In genomic region chr10:42278307-42278850, GRCm38 (mm10) we compare ENCODE assay signal across 8 mouse cellular contexts. TPM values are rescaled to one million over a fixed set of nuclear protein-coding genes. Genes with fewer than 3 reads are reported as not detected.
A peak's percentile ranks its signal among the peaks of the same experiment; 100 is the strongest.
DNase-seq lines count a peak whose midpoint lies in the region; ATAC-seq and TF ChIP-seq lines count a peak whose summit lies in the region.

No protein-coding gene starts in this region.

- H3K27ac ChIP-seq in left cerebral cortex, adult 2 months, result peak overlapping the region; percentile 95
- peak overlapping the region; percentile 95 for H3K27ac ChIP-seq in embryonic facial prominence, embryonic 12.5 days
- peak overlapping the region; percentile 99 for H3K27ac ChIP-seq in intestine, embryonic 14.5 days (ENCODE audit: low read depth)

- peak overlapping the region; percentile 54 for H3K9ac ChIP-seq in embryonic facial prominence, embryonic 12.5 days
- H3K9ac ChIP-seq in intestine, embryonic 14.5 days (ENCODE audit: low read length), result peak overlapping the region; percentile 84

- H3K9me3 ChIP-seq in embryonic facial prominence, embryonic 12.5 days, result no peaks in the 10 kb centered on the region
- no peaks in the 10 kb centered on the region for H3K9me3 ChIP-seq in intestine, embryonic 14.5 days (ENCODE audit: control insufficient read depth, low read length)

- peaks cover 17% of the 10 kb centered on the region for H3K4me1 ChIP-seq in embryonic facial prominence, embryonic 12.5 days
- H3K4me1 ChIP-seq in intestine, embryonic 14.5 days (replicated peaks; ENCODE audit: control insufficient read depth, insufficient read depth, low read length), result peaks cover 17% of the 10 kb centered on the region

- H3K4me2 ChIP-seq in embryonic facial prominence, embryonic 12.5 days (replicated peaks), result peak overlapping the region; percentile 98
- peak overlapping the region; percentile 96 for H3K4me2 ChIP-seq in intestine, embryonic 14.5 days (ENCODE audit: low read length)
- peak overlapping the region; percentile 100 for H3K4me2 ChIP-seq in myocyte (ENCODE audit: low read depth)

- no peaks in the 10 kb centered on the region for H3K36me3 ChIP-seq in embryonic facial prominence, embryonic 12.5 days
- H3K36me3 ChIP-seq in intestine, embryonic 14.5 days (ENCODE audit: control insufficient read depth, insufficient read depth, low read length), result no peaks in the 10 kb centered on the region
- no peaks in the 10 kb centered on the region for H3K36me3 ChIP-seq in myocyte (ENCODE audit: control insufficient read depth, insufficient read depth)

- TF ChIP-seq POLR2A in myocyte (IDR thresholded peaks at IDR 0.05; ENCODE audit: insufficient read length, low read depth), result no peak

- 0 out of 2 replicates have a peak, but pooled peaks cover 5% of the 10 kb centered on the region for H3K27me3 ChIP-seq in embryonic facial prominence, embryonic 12.5 days
- H3K27me3 ChIP-seq in intestine, embryonic 14.5 days (replicated peaks; ENCODE audit: control insufficient read depth, insufficient read depth, low read length), result no peaks in the 10 kb centered on the region
- no peaks in the 10 kb centered on the region for H3K27me3 ChIP-seq in myocyte (ENCODE audit: control insufficient read depth, insufficient read depth, insufficient read length)

- no peak for ATAC-seq in embryonic facial prominence, embryonic 12.5 days (ENCODE audit: insufficient number of reproducible peaks, insufficient read depth, low FRiP score, low TSS enrichment)
- ATAC-seq in intestine, embryonic 14.5 days (replicated peaks; ENCODE audit: low FRiP score, low TSS enrichment, low read depth), result peak; percentile 6; the same call in 1 of the 2 replicates

- DNase-seq in left cerebral cortex, adult 2 months (ENCODE audit: extremely low spot score in 1 of 2, low spot score in 2 of 2), result no peak
- DNase-seq in left cerebral cortex, adult 9 months (ENCODE audit: low spot score in 2 of 2), result no peak
- no peak for DNase-seq in intestine, embryonic 14.5 days (ENCODE audit: low spot score)
- DNase-seq in ovary, postnatal 10 days (ENCODE audit: low spot score), result no peak
- DNase-seq in thymus, postnatal 25 days, result no peak
- no peak for DNase-seq in adrenal gland, adult (ENCODE audit: inconsistent age in 2 of 2, low spot score in 1 of 2)

- peak overlapping the region; percentile 78 for H3K4me3 ChIP-seq in left cerebral cortex, adult 2 months
- peak overlapping the region; percentile 82 for H3K4me3 ChIP-seq in embryonic facial prominence, embryonic 12.5 days
- peak overlapping the region; percentile 93 for H3K4me3 ChIP-seq in intestine, embryonic 14.5 days (ENCODE audit: low read depth, low read length)
- peak overlapping the region; percentile 90 for H3K4me3 ChIP-seq in myocyte

- peak overlapping the region; percentile 63 for H3ac ChIP-seq in myocyte (ENCODE audit: control insufficient read depth, insufficient read length)

- no peaks in the 10 kb centered on the region for H3K79me2 ChIP-seq in myocyte (ENCODE audit: control insufficient read depth, insufficient read depth)

- intact Hi-C loops in left cerebral cortex, adult 2 months (cut with DNase I), result loop anchor here (1.0 to 10.0 kb wide), 4 partner anchors 264 to 446 kb away; partner anchors contain the start of gene Armc2

- TF ChIP-seq CTCF in left cerebral cortex, adult 2 months (IDR thresholded peaks at IDR 0.05), result no peak

- 1% methylated on average over 38 of the region's 38 CpGs for WGBS in embryonic facial prominence, embryonic 12.5 days
- WGBS in intestine, embryonic 14.5 days, result under 1% methylated on average over 38 of the region's 38 CpGs

TF ChIP-seq in myocyte, 11 proteins besides CTCF, POLR2A, EP300 and RAD21:
- peak in 1 of 3 experiments; percentile 0 for TF ChIP-seq MYOG (IDR thresholded peaks at IDR 0.05; ENCODE audit: control insufficient read depth in 1 of 3, insufficient read depth in 1 of 3, insufficient read length in 2 of 3, low read depth in 2 of 3)
- no peak for TF ChIP-seq E2F4 (IDR thresholded peaks at IDR 0.05; ENCODE audit: insufficient read depth)
- no peak for TF ChIP-seq USF1 (IDR thresholded peaks at IDR 0.05; ENCODE audit: low read depth)
- no peak for TF ChIP-seq CEBPB (IDR thresholded peaks at IDR 0.05; ENCODE audit: insufficient read depth, poor library complexity, severe bottlenecking)
TF ChIP-seq in myocyte: peak in this region for 1.

RNA-seq across cellular contexts. Expression of gene Foxo3, which starts 1.8 kb away (rescaled TPM):
- 10 to 100 TPM; 74.6 to 77.5 TPM for total RNA-seq in left cerebral cortex, adult 2 months (2021)
- 5.9 and 6.5 TPM in 2 replicates for polyA plus RNA-seq in embryonic facial prominence, embryonic 12.5 days (2016; fragmentation: Nextera tagmentation; extraction: Ambion mirVana)
- 9.5 and 9.9 TPM in 2 replicates for polyA plus RNA-seq in intestine, embryonic 14.5 days (2014; fragmentation: Nextera tagmentation; extraction: Ambion mirVana)
- polyA plus RNA-seq in myocyte (2012; fragmentation: generic; extraction: Trizol), result 11.2 TPM
